8 mouse cellular contexts compared by ENCODE assay signal in the genomic region with DNA sequence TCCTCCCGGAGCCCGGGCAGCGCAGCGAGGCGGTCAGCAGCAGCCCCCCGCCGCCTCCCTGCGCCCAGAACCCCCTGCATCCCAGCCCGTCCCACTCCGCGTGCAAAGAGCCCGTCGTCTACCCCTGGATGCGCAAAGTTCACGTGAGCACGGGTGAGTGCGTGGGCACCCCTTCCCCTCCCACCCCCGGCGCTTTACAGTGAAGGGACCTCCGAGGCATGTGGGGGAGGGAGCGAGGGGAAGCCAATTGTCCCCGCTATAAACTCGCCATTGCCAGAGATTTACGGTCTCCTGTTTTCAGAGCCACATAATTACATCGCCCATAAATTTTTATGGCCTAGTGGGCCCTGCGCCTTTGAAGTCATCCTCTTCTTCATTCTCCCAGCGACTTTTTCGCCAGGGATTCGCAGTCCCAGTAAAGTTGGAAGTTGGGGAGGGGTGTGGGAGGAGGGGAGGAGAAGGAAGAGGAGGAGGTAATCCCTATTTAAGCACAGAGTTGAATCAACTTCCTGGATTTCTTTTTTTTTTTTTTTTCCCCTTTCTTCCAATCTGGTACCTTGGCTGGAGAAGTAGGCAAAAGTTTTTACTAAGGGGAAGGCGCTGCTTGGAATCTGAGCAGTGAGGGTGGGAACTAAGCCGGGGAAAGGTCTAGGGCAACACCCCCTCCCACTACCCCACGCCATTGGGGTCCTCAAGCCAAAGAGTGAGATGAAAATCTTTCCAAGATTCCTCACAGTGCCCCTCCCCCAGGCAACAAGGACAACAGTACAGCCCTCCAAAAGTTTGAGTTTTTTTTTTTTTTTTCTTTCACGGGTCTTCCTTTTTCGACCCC. TPM values are rescaled to one million over a fixed set of nuclear protein-coding genes. Genes with fewer than 3 reads are reported as not detected.
DNase-seq lines count a peak whose midpoint lies in the region; ATAC-seq and TF ChIP-seq lines count a peak whose summit lies in the region.

No protein-coding gene starts in this region.

- peak; percentile 58 for ATAC-seq in hindbrain, embryonic 14.5 days (ENCODE audit: low FRiP score)
- ATAC-seq in liver, embryonic 11.5 days (replicated peaks; ENCODE audit: low FRiP score) = no peak
- ATAC-seq in stomach, embryonic 16.5 days (ENCODE audit: insufficient read depth, low FRiP score) = peak; percentile 32; the same call in 1 of the 2 replicates

- H3K27ac ChIP-seq in CH12.LX (ENCODE audit: insufficient read depth, low read depth) = no peak overlapping the region
- peak overlapping the region; percentile 99 for H3K27ac ChIP-seq in hindbrain, embryonic 14.5 days
- peak overlapping the region; percentile 83 for H3K27ac ChIP-seq in liver, embryonic 11.5 days (ENCODE audit: low read depth, low read length)
- H3K27ac ChIP-seq in stomach, embryonic 16.5 days (ENCODE audit: low read length) = peak overlapping the region; percentile 98

- TF ChIP-seq EP300 in CH12.LX (IDR thresholded peaks at IDR 0.05; ENCODE audit: low read length) = no peak

- H3K9me3 ChIP-seq in CH12.LX (replicated peaks; ENCODE audit: low read length) = no peaks in the 10 kb centered on the region
- H3K9me3 ChIP-seq in hindbrain, embryonic 14.5 days (ENCODE audit: control insufficient read depth, low read length) = no peaks in the 10 kb centered on the region
- no peaks in the 10 kb centered on the region for H3K9me3 ChIP-seq in liver, embryonic 11.5 days (ENCODE audit: control insufficient read depth, low read length)
- no peaks in the 10 kb centered on the region for H3K9me3 ChIP-seq in stomach, embryonic 16.5 days (replicated peaks; ENCODE audit: control insufficient read depth, low read length)

- peaks cover 0 to 11% of the 10 kb centered on the region in 2 experiments for H3K36me3 ChIP-seq in CH12.LX (replicated peaks in 1 of 2; ENCODE audit: control insufficient read depth in 1 of 2, insufficient read depth in 1 of 2, low read length in 1 of 2)
- no peaks in the 10 kb centered on the region for H3K36me3 ChIP-seq in hindbrain, embryonic 14.5 days (replicated peaks; ENCODE audit: control insufficient read depth, insufficient read depth)
- H3K36me3 ChIP-seq in liver, embryonic 11.5 days (ENCODE audit: control insufficient read depth, insufficient read depth, low read length) = no peaks in the 10 kb centered on the region
- no peaks in the 10 kb centered on the region for H3K36me3 ChIP-seq in stomach, embryonic 16.5 days (ENCODE audit: control insufficient read depth, insufficient read depth, low read length)

- TF ChIP-seq CTCF in CH12.LX (conservative IDR thresholded peaks at IDR 0.05 in 1 of 2, IDR thresholded peaks at IDR 0.05 in 1 of 2; ENCODE audit: low read depth in 2 of 2, low read length in 2 of 2) = no peak

- TF ChIP-seq RAD21 in CH12.LX (IDR thresholded peaks at IDR 0.05; ENCODE audit: low read depth, low read length) = no peak

- H3K4me1 ChIP-seq in CH12.LX (ENCODE audit: control insufficient read depth in 1 of 2, insufficient read depth in 2 of 2) = peaks cover 4 to 15% of the 10 kb centered on the region in 2 experiments; a peak in 2 of 4 replicates
- no peaks in the 10 kb centered on the region for H3K4me1 ChIP-seq in hindbrain, embryonic 14.5 days (replicated peaks; ENCODE audit: control insufficient read depth, insufficient read depth, low read length)
- 0 out of 2 replicates have a peak, but pooled peaks cover under 1% of the 10 kb centered on the region for H3K4me1 ChIP-seq in liver, embryonic 11.5 days (replicated peaks; ENCODE audit: control insufficient read depth, insufficient read depth, low read length)
- H3K4me1 ChIP-seq in stomach, embryonic 16.5 days (ENCODE audit: control insufficient read depth, insufficient read depth, low read length) = 0 out of 2 replicates have a peak, but pooled peaks cover 3% of the 10 kb centered on the region

- intact Hi-C loops in gastrocnemius, postnatal 36 days (cut with DNase I) = no loop called here

- under 1% methylated on average over 33 of the region's 34 CpGs for WGBS in hindbrain, embryonic 14.5 days
- under 1% methylated on average over 28 of the region's 34 CpGs for WGBS in liver, embryonic 11.5 days
- WGBS in stomach, embryonic 16.5 days = under 1% methylated on average over 34 of the region's 34 CpGs

- peak overlapping the region; percentile 68 for H3K4me2 ChIP-seq in CH12.LX (ENCODE audit: insufficient read depth, low read depth, poor library complexity, severe bottlenecking)
- peak overlapping the region; percentile 77 for H3K4me2 ChIP-seq in hindbrain, embryonic 14.5 days (replicated peaks)
- peak overlapping the region; percentile 69 for H3K4me2 ChIP-seq in liver, embryonic 11.5 days
- H3K4me2 ChIP-seq in stomach, embryonic 16.5 days (ENCODE audit: low read depth, low read length) = peak overlapping the region; percentile 65

- DNase-seq in CH12.LX (ENCODE audit: extremely low read depth) = peak; percentile 34
- DNase-seq in ZHBTc4 (ENCODE audit: low read depth, low spot score) = peak; percentile 51
- DNase-seq in hindbrain, embryonic 14.5 days (ENCODE audit: low spot score) = no peak
- DNase-seq in liver, embryonic 11.5 days (ENCODE audit: low spot score) = no peak
- DNase-seq in gastrocnemius, postnatal 36 days = no peak
- no peak for DNase-seq in layer of hippocampus, postnatal 10 days (ENCODE audit: low spot score in 2 of 2)
- no peak for DNase-seq in Muller cell, postnatal 12 days (ENCODE audit: inconsistent ontology term)

- H3K79me2 ChIP-seq in CH12.LX (replicated peaks; ENCODE audit: control insufficient read depth, extremely low read depth, insufficient read depth, poor library complexity, severe bottlenecking) = no peaks in the 10 kb centered on the region

- H3K27me3 ChIP-seq in CH12.LX (replicated peaks) = peaks cover 17% of the 10 kb centered on the region
- H3K27me3 ChIP-seq in hindbrain, embryonic 14.5 days (ENCODE audit: control insufficient read depth, insufficient read depth, low read length) = peaks cover 88% of the 10 kb centered on the region
- H3K27me3 ChIP-seq in liver, embryonic 11.5 days (replicated peaks; ENCODE audit: control insufficient read depth, insufficient read depth, low read length) = peaks cover 96% of the 10 kb centered on the region
- no peaks in the 10 kb centered on the region; the same call in 1 of the 2 replicates for H3K27me3 ChIP-seq in stomach, embryonic 16.5 days (ENCODE audit: control insufficient read depth, insufficient read depth, low read length)

- in situ Hi-C loops in CH12.LX (cut with MboI; ENCODE audit: low pct_ligation_motif_present, low pct_unique_long_range_greater_than_20kb, low sequenced_read_pairs) = loop anchor here (25.0 kb wide), 1 partner anchor 218 kb away; no protein-coding TSS in a partner anchor

- dilution Hi-C loops in CH12.LX (cut with MboI; ENCODE audit: extremely low pct_ligation_motif_present, extremely low pct_unique_long_range_greater_than_20kb, low sequenced_read_pairs) = no loop called here

- peak overlapping the region; percentile 96 for H3K9ac ChIP-seq in CH12.LX (ENCODE audit: insufficient read depth, low read depth)
- peak overlapping the region; percentile 97 for H3K9ac ChIP-seq in hindbrain, embryonic 14.5 days
- H3K9ac ChIP-seq in liver, embryonic 11.5 days (ENCODE audit: low read depth, low read length) = peak overlapping the region; percentile 67
- H3K9ac ChIP-seq in stomach, embryonic 16.5 days (ENCODE audit: low read length) = peak overlapping the region; percentile 88

- peak overlapping the region; percentile 69 to 82 (median 76) for H3K4me3 ChIP-seq in CH12.LX (replicated peaks in 1 of 3; ENCODE audit: low read depth in 2 of 3, low read length in 2 of 3, poor library complexity in 1 of 3)
- peak overlapping the region; percentile 48 for H3K4me3 ChIP-seq in hindbrain, embryonic 14.5 days (replicated peaks; ENCODE audit: low read length)
- peak overlapping the region; percentile 51 for H3K4me3 ChIP-seq in liver, embryonic 11.5 days (ENCODE audit: low read depth, low read length)
- H3K4me3 ChIP-seq in stomach, embryonic 16.5 days (replicated peaks; ENCODE audit: low read length) = peak overlapping the region; percentile 63

- no peak for TF ChIP-seq POLR2A in CH12.LX (IDR thresholded peaks at IDR 0.05; ENCODE audit: low read depth, low read length)

RNA-seq across cellular contexts. Expression of gene Hoxb4, which starts 1.2 kb away (rescaled TPM):
- total RNA-seq in CH12.LX (2012; rRNA removed) (2.9 and 3.3 TPM in 2 replicates), CH12.LX (2014; rRNA removed) (2.5 and 2.7 TPM in 2 replicates)
- 5.5 and 5.6 TPM in 2 replicates for polyA plus RNA-seq in CH12.LX (2012; ENCODE audit: insufficient read length, low read depth)
- polyA plus RNA-seq in hindbrain, embryonic 14.5 days (2014; fragmentation: Nextera tagmentation; extraction: Ambion mirVana) = 4.0 and 5.4 TPM in 2 replicates
- polyA plus RNA-seq in liver, embryonic 11.5 days (2014; fragmentation: Nextera tagmentation; extraction: Ambion mirVana) = 0.71 and 1.1 TPM in 2 replicates
- 2.2 and 2.7 TPM in 2 replicates for polyA plus RNA-seq in stomach, embryonic 16.5 days (2015; fragmentation: Nextera tagmentation; extraction: Ambion mirVana)
- total RNA-seq in gastrocnemius, postnatal 36 days (2021) = under 1 TPM; 0.23 to 0.54 TPM
- not detected for total RNA-seq in layer of hippocampus, postnatal 10 days (2021)

RNA-seq across cellular contexts. Expression of gene Hoxb3, which starts 3.8 kb away (rescaled TPM):
- 0.08 and 0.21 TPM in 2 replicates for total RNA-seq in CH12.LX (2012; rRNA removed)
- total RNA-seq in CH12.LX (2014; rRNA removed) = 0.07 TPM in 1 of 2 replicates, not detected in the other
- 0.29 and 0.59 TPM in 2 replicates for polyA plus RNA-seq in CH12.LX (2012; ENCODE audit: insufficient read length, low read depth)
- 12.8 and 17.2 TPM in 2 replicates for polyA plus RNA-seq in hindbrain, embryonic 14.5 days (2014; fragmentation: Nextera tagmentation; extraction: Ambion mirVana)
- polyA plus RNA-seq in liver, embryonic 11.5 days (2014; fragmentation: Nextera tagmentation; extraction: Ambion mirVana) = 0.97 and 1.3 TPM in 2 replicates
- 0.99 and 1.5 TPM in 2 replicates for polyA plus RNA-seq in stomach, embryonic 16.5 days (2015; fragmentation: Nextera tagmentation; extraction: Ambion mirVana)
- under 1 TPM; 0.38 to 0.54 TPM for total RNA-seq in gastrocnemius, postnatal 36 days (2021)
- total RNA-seq in layer of hippocampus, postnatal 10 days (2021) = not detected

RNA-seq across cellular contexts. Expression of gene Hoxb5, which starts 16.2 kb away (rescaled TPM):
- 0.04 and 0.08 TPM in 2 replicates for total RNA-seq in CH12.LX (2012; rRNA removed)
- not detected in 2 replicates for total RNA-seq in CH12.LX (2014; rRNA removed)
- polyA plus RNA-seq in CH12.LX (2012; ENCODE audit: insufficient read length, low read depth) = 0.13 TPM in 1 of 2 replicates, not detected in the other
- polyA plus RNA-seq in hindbrain, embryonic 14.5 days (2014; fragmentation: Nextera tagmentation; extraction: Ambion mirVana) = 140 and 157 TPM in 2 replicates
- 3.7 and 4.5 TPM in 2 replicates for polyA plus RNA-seq in liver, embryonic 11.5 days (2014; fragmentation: Nextera tagmentation; extraction: Ambion mirVana)
- polyA plus RNA-seq in stomach, embryonic 16.5 days (2015; fragmentation: Nextera tagmentation; extraction: Ambion mirVana) = 13.8 TPM in 2 replicates
- under 1 TPM; 0.52 to 0.61 TPM for total RNA-seq in gastrocnemius, postnatal 36 days (2021)
- total RNA-seq in layer of hippocampus, postnatal 10 days (2021) = not detected

RNA-seq across cellular contexts. Expression of gene Hoxb6, which starts 27.0 kb away (rescaled TPM):
- total RNA-seq in CH12.LX (2012; rRNA removed) (0.34 and 1.1 TPM in 2 replicates), CH12.LX (2014; rRNA removed) (0.12 TPM in 1 of 2 replicates, not detected in the other)
- polyA plus RNA-seq in CH12.LX (2012; ENCODE audit: insufficient read length, low read depth) = 0.31 and 0.53 TPM in 2 replicates
- 71.4 and 90.1 TPM in 2 replicates for polyA plus RNA-seq in hindbrain, embryonic 14.5 days (2014; fragmentation: Nextera tagmentation; extraction: Ambion mirVana)
- polyA plus RNA-seq in liver, embryonic 11.5 days (2014; fragmentation: Nextera tagmentation; extraction: Ambion mirVana) = 1.9 and 2.4 TPM in 2 replicates
- 5.6 and 8.3 TPM in 2 replicates for polyA plus RNA-seq in stomach, embryonic 16.5 days (2015; fragmentation: Nextera tagmentation; extraction: Ambion mirVana)
- total RNA-seq in gastrocnemius, postnatal 36 days (2021) = under 1 TPM; 0.38 to 0.54 TPM
- total RNA-seq in layer of hippocampus, postnatal 10 days (2021) = not detected

RNA-seq across cellular contexts. Expression of gene Hoxb2, which starts 31.0 kb away (rescaled TPM):
- total RNA-seq in CH12.LX (2012; rRNA removed) (not detected in 2 replicates), CH12.LX (2014; rRNA removed) (not detected in 2 replicates)
- polyA plus RNA-seq in CH12.LX (2012; ENCODE audit: insufficient read length, low read depth) = not detected in 2 replicates
- 39.5 and 42.9 TPM in 2 replicates for polyA plus RNA-seq in hindbrain, embryonic 14.5 days (2014; fragmentation: Nextera tagmentation; extraction: Ambion mirVana)
- 11.2 and 11.3 TPM in 2 replicates for polyA plus RNA-seq in liver, embryonic 11.5 days (2014; fragmentation: Nextera tagmentation; extraction: Ambion mirVana)
- 9.1 and 11.5 TPM in 2 replicates for polyA plus RNA-seq in stomach, embryonic 16.5 days (2015; fragmentation: Nextera tagmentation; extraction: Ambion mirVana)
- total RNA-seq in gastrocnemius, postnatal 36 days (2021) = under 1 TPM in 1 of 2 experiments, not detected in 1; 0.12 TPM
- not detected for total RNA-seq in layer of hippocampus, postnatal 10 days (2021)

Comparison
In these comparisons a context has a peak if more than half of its experiments do, and no peak if none do; other contexts are left out.
1. DNase-seq: peak in CH12.LX (single experiment) and ZHBTc4 (single experiment); none in hindbrain, embryonic 14.5 days (single experiment), liver, embryonic 11.5 days (single experiment), gastrocnemius, postnatal 36 days (0 of 2), layer of hippocampus, postnatal 10 days (0 of 2) and Muller cell, postnatal 12 days (single experiment).
2. Peak in every context shown above with its lines, with median percentiles within 50 percentile points of each other: H3K4me2 ChIP-seq, H3K4me3 ChIP-seq and H3K9ac ChIP-seq.